Mouse (Mus musculus): Measurements from ENCODE around the gene Akap9.
"Not testable (repeated sequence)": the region's sequence is repeated elsewhere in the genome, so short reads cannot be mapped to it uniquely, and the experiment has no call there.

The Akap9 gene

GRCm38 (mm10) chr5:3927801-3928689 lies at the start of gene Akap9:
TSS of gene Akap9 (plus strand) at chr5:3928054.
- CTCF ChIA-PET: no interaction called here

GRCm38 (mm10) chr5:3886862-3887261 lies 41.0 kb upstream of the Akap9 start:
- CTCF ChIA-PET: not testable (repeated sequence)

- CTCF ChIA-PET: interaction anchor here (0.7 kb wide), 2 partner anchors 243 to 293 kb away, joined by 3 read pairs; partner anchors contain the start of gene Rbm48
Measured at GRCm38 (mm10) chr5:3889201-3889600, 38.7 kb upstream of the Akap9 start.

GRCm38 (mm10) chr5:3893459-3894293 lies 34.2 kb upstream of the Akap9 start, which contains the start of gene Mterf1a:
TSS of gene Mterf1a (minus strand) at chr5:3893933.
- CTCF ChIA-PET: not testable (repeated sequence)

GRCm38 (mm10) chr5:3894294-3894619 lies 33.6 kb upstream of the Akap9 start:
- CTCF ChIA-PET: not testable (repeated sequence)

- CTCF ChIA-PET: interaction anchor here (0.7 kb wide), 1 partner anchor 42 kb away, joined by 3 read pairs; no protein-coding TSS in a partner anchor
Measured at GRCm38 (mm10) chr5:3905471-3905870, 22.4 kb upstream of the Akap9 start.

GRCm38 (mm10) chr5:3922350-3922749 lies 5.5 kb upstream of the Akap9 start:
- CTCF ChIA-PET: no interaction called here

- CTCF ChIA-PET: no interaction called here
Measured at GRCm38 (mm10) chr5:3926666-3927065, 1.2 kb upstream of the Akap9 start.

- CTCF ChIA-PET: no interaction called here
Measured at GRCm38 (mm10) chr5:3928690-3929046, 814 bp downstream of the Akap9 start.

- CTCF ChIA-PET: no interaction called here
Measured at GRCm38 (mm10) chr5:3930760-3931159, 2.9 kb downstream of the Akap9 start.

- CTCF ChIA-PET: no interaction called here
Measured at GRCm38 (mm10) chr5:3931636-3932035, 3.8 kb downstream of the Akap9 start.

- CTCF ChIA-PET: no interaction called here
Measured at GRCm38 (mm10) chr5:3933551-3933950, 5.7 kb downstream of the Akap9 start.

- CTCF ChIA-PET: no interaction called here
Measured at GRCm38 (mm10) chr5:3935266-3935665, 7.4 kb downstream of the Akap9 start.

- CTCF ChIA-PET: no interaction called here
Measured at GRCm38 (mm10) chr5:3935778-3936554, 8.1 kb downstream of the Akap9 start.

GRCm38 (mm10) chr5:3938905-3939304 lies 11.1 kb downstream of the Akap9 start:
- CTCF ChIA-PET: no interaction called here

- CTCF ChIA-PET: no interaction called here
Measured at GRCm38 (mm10) chr5:3939335-3939734, 11.5 kb downstream of the Akap9 start.

GRCm38 (mm10) chr5:3941240-3941639 lies 13.4 kb downstream of the Akap9 start:
- CTCF ChIA-PET: no interaction called here

- CTCF ChIA-PET: not testable (repeated sequence)
Measured at GRCm38 (mm10) chr5:3943169-3943568, 15.3 kb downstream of the Akap9 start.

- CTCF ChIA-PET: no interaction called here
Measured at GRCm38 (mm10) chr5:3952498-3952897, 24.6 kb downstream of the Akap9 start.

- CTCF ChIA-PET: no interaction called here
Measured at GRCm38 (mm10) chr5:3954541-3954940, 26.7 kb downstream of the Akap9 start.

- CTCF ChIA-PET: no interaction called here
Measured at GRCm38 (mm10) chr5:3961286-3961685, 33.4 kb downstream of the Akap9 start.

GRCm38 (mm10) chr5:3968415-3968814 lies 40.6 kb downstream of the Akap9 start:
- CTCF ChIA-PET: no interaction called here
